Mouse (Mus musculus): ENCODE measurements around the gene 4930407I10Rik.

DNA sequence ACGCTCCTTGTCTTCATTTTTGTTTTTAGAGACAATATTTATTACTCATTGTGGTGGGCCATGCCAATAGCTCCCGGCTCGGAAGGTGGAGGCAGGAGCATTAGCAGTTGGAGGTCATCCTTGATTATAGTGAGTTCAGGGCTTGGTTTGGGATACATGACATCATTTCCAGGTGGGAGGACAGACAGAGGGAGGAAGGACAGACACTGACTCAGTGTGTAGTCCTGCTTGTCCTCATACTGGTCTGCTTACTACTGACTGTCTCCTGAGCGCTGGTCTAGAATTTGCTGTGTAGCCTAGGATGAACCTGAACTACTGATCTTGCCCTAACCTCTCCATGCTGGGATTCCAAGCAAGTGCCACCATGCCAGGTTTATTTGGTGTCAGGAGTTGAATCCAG is 25.2 kb upstream of the 4930407I10Rik start, which contains the start of gene Desi1:
- TF ChIP-seq POLR2A (IDR thresholded peaks at IDR 0.05; ENCODE audit: borderline replicate concordance, insufficient read depth, low read length) = no peak
- no peak for TF ChIP-seq CTCF (IDR thresholded peaks at IDR 0.05; ENCODE audit: borderline replicate concordance, insufficient read depth, low read depth, low read length)

All from cerebellum, adult 2 months (tissue).